Mouse (Mus musculus): ENCODE results near the gene Thumpd3.
A peak's percentile ranks its signal among the peaks of the same experiment; 100 is the strongest.

Gene Thumpd3

DNA sequence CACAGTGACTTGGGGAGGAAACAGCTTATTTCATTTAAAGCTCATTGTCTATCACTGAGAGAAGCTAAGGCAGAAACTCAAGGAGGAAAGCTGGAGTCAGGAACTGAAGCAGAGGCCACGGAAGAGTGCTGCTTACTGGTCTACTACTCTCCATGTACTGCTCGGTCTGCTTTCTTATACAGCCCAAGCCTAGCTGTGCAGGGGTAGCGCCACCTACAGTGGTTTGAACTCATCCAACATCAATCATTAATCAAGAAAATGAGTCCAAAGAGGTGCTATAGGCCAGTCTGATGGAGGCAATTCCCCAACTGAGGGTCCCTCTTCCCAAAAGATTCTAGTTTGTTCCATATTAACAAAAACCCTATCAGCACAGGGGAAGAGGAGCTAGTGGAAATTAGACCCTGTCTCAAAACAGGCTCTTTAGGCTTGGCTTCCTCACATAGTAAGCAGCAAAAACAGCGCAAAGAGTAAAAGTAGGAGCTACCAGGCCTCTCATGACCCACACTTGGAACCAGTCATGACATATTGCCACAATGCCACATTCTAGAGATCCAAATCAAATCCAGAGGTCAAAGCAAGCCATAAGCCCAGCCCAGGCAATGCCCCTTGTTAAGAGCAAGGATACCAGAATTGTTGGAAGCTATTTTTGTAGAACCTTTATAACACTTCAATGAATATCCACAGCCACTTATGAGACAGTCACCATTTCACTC lies 9.4 kb upstream of the Thumpd3 start:
- DNase-seq (ENCODE audit: extremely low read depth, insufficient read length, low spot score) = no peak

DNA sequence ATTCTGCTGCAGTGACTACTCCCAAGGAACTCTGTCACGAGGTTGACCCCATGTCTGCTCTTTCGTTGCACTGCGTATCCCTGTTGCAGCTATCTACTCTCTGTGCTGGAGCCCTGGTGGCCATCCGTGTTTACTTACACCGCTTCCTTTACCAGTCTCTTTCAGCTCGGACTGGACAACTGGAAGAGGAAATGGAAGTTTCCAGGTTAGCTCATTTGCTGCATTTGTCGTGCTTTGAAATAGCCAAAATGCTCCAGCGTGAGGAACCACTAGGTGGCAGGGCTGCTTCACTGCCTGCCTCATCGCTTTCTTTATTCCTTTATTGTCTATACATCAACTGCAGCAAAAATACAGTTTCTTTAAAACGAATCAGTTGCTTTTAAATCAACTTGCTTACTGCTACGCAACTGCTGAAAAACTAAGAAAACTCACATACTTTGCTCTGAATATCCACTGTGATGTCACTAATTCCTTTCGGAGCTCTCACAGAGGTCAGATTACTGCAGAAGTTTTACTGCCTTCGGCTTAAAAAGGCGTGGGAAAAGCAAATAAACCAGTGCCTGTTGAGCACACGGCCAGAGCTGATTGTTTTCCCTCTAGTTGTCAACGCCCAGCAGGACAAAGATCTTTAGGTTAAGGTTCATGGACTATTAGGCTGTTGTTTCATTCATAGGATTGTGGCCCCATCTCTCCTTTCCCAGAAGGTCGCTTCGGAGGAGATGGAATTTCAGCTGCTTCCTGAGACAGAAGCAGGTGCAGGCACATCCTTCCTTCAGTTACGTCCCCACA lies 7.9 kb upstream of the Thumpd3 start:
- DNase-seq (ENCODE audit: extremely low read depth, insufficient read length, low spot score) = peak; percentile 49

DNA sequence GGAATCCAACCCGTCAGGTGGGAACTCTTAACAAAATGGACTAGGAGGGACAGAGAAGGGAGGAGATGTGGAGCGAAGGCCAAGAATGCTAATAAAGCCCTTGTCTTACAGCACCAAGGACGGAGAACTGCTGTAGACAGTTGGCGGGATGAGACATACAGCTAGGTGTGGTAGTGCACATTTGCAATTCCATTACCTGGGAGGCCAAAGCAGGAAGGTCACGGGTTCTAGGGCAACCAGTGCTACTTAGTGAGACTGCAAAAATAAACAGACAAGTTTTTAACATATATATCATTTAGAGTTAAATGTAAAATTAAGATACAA lies 7.3 kb upstream of the Thumpd3 start:
- no peak for DNase-seq (ENCODE audit: extremely low read depth, insufficient read length, low spot score)

DNA sequence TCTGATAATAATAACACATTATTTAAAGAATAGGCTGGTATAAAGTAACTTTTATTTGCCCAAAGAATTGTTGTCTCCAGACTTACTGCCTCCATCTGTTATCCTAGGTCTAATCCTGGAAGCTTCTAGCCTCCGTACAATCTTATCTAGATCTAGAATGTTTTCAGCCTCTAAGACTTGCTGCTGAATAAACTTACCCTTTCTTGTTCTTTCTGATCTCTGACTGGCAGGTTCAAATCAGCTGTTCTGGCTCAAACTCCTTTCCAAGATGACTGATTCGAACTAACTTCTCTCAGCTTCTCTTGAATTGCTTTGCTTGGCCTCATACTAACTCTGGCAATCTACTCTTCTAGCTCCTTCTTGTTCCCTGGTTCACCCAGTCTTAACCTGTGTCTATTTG lies 5.7 kb upstream of the Thumpd3 start:
- DNase-seq (ENCODE audit: extremely low read depth, insufficient read length, low spot score) = no peak

DNA sequence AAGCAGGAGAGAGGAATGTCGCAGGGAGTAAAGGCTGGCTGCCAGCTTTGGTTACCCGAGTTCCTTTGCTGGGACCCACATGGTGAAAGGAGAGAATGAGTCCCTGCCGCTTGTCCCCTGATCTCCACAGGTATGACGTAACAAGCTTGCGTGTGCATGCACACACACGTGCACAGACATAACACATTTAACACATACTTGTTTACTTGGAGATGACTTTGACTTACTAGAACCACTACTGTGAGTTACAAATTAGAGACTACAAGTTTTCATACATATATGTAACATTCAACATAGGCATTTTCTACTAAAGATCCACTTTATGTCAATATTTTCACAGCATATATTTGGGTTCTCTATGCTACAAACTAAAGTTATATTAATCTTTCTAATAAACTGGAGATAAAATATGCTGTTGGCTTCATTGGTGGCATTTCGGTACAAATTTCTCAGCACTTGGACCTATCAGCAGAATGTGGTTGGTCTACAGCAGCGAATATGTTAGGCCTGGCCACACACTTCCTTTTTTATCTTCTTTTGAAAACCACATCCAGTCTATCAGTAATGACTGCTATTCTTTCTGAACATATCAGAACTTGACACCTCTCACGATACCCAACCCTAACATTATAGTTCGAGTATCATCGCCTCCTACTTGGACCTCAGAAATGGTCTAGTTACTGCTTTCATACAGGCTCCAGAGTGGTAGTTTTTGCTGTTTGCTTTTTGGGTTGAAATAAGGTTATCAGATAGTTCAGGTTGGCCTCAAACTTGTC lies 4.6 kb upstream of the Thumpd3 start:
- no peak for DNase-seq (ENCODE audit: extremely low read depth, insufficient read length, low spot score)

DNA sequence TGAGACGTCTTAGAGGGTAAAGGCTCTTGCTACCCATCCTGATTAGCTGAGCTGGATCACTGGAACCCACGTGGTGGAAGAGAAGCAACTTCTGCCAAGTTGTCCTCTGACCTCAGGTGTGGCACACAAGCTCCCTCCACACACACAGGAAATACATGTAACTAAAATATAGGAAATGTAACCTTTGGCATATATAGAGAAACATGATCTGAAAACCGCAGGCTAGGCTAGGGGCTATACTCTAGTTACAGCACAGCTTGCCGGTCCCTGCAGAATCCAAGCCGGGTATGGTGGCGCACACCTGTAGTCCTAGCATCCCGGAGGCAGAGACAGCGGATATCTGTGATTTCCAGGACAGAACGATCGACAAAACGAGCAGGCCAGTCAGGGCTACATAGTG lies 450 bp upstream of the Thumpd3 start:
- DNase-seq (ENCODE audit: extremely low read depth, insufficient read length, low spot score) = no peak

DNA sequence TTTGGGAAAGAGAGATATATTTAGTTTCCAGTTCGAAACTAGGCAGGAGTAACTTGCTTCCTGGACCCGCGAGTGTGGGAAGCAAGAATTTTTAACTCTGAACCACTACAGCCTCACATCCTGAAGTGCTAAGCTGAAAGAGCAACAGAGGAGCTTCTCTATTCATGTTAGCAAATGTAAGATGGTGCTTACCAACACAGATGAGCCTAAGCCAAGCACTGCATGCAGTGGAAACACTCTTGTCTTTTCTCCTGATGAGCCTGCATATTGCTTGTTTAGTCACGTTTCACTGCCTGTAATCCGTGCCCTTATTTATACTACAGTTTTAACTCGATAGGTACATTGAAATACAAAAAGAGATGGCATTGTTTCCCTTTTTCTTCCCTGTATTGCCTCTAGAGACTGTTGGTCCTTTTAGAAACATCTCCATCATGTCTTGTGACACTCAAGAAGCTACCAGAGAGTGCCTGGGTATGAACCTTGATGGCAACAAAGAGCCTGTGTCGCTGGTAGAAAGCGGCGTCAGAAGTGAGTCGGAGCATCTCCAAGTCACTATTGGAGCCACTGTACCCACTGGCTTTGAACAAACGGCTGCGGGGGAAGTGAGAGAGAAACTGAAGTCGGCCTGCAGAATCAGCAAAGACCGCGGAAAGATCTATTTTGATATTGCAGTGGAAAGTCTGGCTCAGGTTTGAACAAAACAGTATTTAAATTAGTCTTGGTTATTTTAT lies 1.2 kb downstream of the Thumpd3 start:
- no peak for DNase-seq (ENCODE audit: extremely low read depth, insufficient read length, low spot score)

DNA sequence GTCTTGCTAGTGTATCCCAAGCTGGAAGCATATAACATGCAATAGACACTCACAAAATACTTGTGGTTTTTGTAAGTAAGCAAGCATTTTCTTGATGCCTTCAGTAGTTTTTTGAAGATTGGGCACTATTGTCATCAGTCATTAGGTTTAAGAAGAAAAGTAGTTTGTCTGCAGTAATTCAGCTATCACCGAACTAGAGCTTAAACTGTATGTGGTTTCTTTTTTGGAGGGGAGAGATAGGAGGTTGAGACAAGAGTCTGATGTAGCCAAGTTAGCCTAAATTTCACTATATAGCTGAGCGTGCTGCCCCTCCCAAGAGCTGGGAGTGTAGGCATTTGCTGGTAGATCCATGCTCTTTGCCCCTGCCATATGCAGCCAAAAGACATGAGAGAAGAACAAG lies 2.3 kb downstream of the Thumpd3 start:
- no peak for DNase-seq (ENCODE audit: extremely low read depth, insufficient read length, low spot score)

DNA sequence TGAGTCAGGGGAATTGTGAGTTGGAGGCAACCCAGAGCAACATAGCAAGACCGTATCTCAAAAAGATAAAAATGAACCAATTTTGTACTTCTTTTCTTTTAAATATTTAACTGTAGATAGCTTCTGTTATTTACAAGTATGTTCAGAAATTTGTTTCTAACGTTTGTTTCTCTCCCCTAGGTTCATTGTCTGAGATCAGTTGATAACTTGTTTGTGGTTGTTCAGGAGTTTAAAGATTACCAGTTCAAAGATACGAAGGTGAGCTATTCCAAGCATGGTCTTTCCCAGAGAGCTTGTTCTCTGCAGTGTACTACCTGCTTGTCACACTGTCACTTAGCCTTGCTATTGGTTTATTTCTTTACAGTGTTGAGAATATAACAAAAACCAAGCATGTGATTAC lies 3.1 kb downstream of the Thumpd3 start:
- DNase-seq (ENCODE audit: extremely low read depth, insufficient read length, low spot score) = no peak

DNA sequence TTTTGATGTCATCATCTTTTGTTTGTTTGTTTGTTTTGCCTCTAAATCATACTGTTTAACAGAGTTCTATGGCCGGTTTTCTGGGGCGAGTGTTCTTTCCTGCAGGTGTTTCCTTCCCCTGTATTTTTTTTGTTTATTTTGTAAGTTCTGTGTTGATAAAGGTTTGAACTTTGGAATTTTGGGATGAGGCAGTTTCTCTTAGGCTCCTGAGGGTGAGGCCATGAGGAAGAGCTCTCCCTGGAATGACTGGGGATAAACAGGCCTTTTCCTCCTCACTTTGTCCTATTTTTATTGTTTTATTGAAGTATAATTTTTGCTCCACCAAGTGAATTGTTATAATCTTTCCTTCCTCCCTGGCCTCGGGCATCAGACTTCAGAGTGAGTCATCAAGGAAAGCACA lies 6.9 kb downstream of the Thumpd3 start:
- no peak for DNase-seq (ENCODE audit: extremely low read depth, insufficient read length, low spot score)

DNA sequence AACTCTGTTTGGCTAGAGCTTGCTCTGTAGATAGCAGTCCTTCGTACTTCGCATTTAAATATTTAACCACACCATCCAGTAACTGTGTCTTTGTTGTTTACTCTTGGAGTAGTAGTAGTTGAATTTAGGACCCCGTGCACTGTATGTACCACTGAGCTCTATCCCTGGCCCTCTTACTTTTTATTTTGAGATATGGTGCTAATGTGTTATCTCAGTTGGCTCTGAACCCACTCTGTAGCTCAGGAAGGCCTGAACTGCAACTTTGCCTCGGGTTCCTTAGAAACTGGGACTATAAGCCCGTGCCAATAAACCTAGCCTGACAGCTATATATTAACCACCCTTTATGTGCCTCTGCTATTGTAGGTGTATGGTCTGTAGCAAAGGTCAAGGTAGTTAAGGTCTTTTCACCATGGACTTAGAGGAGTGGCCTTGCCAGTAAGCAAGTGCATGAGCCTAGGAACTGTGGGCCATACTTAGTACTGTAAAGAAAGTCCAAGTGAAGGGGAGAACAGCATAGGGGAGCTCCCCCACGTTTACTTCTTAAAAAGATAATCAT lies 8.6 kb downstream of the Thumpd3 start:
- no peak for DNase-seq (ENCODE audit: extremely low read depth, insufficient read length, low spot score)

DNA sequence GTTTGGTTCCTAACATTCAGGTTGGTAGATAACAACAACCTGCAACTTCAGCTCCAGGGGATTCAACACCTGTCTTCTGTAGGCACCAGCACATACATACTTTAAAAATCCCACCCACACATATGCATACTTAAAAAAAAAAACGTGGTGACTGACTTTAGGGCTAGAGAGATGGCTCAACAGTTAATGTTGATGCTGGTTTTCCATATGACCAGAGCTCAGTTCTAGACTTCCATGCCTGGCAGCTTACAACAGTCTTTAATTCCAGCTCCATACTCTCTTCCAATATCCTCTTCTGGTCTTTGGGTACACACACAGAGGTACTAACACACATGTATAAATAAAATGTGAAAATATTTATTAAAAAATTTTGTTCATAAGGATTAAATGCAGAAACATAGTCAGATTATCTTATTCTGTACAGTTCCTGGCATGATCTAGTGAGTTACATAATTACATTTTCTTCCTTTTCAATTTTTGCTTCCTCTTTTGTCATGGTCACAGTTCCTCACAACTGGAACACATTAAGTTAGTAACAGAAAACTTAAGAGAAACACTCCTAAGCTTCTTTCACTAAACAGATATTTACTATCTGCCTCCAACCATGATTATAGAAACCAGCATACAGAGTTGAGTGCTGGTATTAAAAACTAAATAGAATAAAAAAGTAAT lies 15.0 kb downstream of the Thumpd3 start:
- DNase-seq (ENCODE audit: extremely low read depth, insufficient read length, low spot score) = no peak

DNA sequence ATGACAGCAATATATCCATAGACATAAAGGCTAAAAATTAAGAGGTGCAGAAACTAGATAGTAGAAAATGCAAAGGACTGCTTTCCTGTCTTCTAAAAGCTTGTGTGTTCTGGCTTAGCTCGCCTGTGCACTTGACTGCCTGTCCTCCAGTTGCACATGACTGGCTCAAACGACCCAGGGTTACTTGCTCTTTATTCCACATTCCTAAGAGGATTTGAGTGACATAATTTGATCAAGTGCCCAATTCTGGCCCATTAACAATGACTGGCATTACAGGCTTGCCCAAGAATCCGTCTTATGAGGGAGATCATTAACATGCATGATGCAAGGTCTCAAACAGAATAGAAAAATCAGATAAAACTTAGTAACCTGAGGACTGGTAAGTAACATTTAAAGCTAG lies 16.2 kb downstream of the Thumpd3 start:
- peak; percentile 47 for DNase-seq (ENCODE audit: extremely low read depth, insufficient read length, low spot score)

DNA sequence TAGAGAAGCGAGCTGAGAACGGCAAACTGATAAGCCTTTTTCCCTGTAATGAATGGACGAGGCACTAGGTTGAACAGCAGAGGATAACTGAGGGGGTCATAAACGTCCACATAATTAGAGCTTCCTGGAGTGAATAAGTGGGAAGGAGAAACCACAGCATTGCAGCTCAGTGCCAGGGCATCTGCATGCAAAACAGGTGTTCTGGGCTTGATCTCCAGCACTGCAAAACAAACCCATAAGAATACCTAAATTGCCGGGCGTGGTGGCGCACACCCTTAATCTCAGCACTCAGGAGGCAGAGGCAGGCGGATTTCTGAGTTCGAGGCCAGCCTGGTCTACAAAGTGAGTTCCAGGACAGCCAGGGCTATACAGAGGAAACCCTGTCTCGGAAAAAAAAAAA lies 17.3 kb downstream of the Thumpd3 start:
- DNase-seq (ENCODE audit: extremely low read depth, insufficient read length, low spot score) = no peak

DNA sequence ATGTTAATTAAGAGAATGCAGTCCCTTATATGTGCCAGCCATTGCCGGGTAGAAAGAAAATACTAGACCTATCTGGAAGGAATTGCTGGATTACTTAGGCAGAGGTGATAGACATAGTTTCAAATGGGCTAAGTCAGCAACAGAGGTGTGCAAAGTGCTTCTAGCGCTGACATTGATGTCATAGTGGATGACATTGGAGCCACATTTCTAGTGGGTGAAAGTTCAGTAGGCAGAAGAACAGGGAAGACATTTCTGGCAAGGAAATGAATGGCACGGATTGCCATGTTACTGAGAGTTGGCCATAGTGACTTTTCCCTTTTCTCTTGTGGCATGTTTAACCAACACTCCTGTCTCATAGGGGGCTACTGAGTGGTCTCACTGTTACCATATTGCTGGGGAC lies 19.2 kb downstream of the Thumpd3 start:
- DNase-seq (ENCODE audit: extremely low read depth, insufficient read length, low spot score) = no peak

DNA sequence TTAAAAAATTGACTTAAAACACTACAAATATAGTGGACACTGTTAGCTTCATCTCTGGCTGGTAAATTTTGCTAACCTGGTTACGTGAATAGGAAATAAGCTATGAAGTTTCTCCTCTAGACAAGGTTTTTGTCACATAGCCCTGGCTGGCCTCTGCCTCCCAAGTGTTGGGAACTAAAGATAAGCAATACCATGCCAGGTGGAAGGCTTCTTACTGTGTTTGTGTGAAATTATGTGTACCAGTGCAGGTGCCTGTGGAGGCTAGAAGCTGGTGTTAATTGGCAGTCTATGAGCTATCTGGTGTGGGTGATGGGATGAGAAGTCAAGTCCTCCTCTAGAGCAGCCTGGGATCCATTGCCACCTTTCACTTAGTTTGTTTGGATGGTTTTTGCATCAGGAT lies 23.1 kb downstream of the Thumpd3 start:
- DNase-seq (ENCODE audit: extremely low read depth, insufficient read length, low spot score) = no peak

DNA sequence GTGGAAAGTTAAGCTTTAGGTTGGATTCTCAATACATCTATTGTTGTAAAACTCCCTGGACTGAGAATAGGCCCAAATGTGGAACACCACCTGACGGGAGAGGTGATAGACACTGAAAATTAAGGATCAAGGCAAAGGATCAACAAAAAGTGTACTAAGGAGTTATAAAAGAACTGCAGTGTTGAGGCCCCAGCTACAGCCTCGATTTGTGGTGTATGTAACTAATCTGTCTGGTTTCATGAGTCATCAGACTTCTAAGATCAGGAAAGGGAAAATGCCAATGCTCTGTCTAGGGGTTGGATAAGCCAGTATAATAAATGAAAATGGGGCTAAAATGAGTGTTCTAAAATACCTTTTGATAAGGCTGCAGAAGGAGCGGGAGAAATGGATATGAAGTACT lies 29.2 kb downstream of the Thumpd3 start:
- peak; percentile 42 for DNase-seq (ENCODE audit: extremely low read depth, insufficient read length, low spot score)

DNA sequence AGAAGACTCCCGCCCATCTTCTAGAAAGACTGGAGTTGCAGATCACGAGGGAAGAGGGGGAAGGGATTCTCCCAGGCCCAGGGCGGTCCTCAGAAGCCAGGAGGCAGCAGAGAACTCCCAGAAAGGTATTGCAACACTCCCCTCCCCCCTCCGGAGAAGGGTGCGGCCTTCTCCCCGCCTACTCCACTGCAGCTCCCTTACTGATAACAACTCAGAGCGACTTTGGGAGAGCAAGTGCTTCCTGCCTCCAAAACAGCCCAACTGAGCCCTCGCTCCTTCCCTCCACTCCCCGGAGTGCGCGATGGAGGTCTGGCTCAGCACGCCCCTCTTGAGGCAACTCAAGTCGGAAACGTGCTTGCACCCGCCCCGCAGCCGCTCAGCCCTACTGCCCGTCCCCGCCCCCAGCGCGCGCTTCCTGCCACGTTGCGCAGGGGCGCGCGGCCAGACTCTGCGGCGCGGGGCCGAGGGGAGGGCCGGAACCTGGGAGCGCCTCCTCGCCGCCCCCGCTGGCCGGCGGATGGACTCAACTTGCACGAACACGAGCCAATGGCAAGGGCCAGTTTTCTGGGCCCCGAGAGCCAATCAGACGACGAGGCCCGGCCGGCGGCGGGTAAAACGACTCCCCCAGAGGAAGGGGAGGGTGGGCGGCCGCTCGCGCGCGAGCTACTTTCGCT lies 30.1 kb downstream of the Thumpd3 start:
- peak; percentile 100 for DNase-seq (ENCODE audit: extremely low read depth, insufficient read length, low spot score)

DNA sequence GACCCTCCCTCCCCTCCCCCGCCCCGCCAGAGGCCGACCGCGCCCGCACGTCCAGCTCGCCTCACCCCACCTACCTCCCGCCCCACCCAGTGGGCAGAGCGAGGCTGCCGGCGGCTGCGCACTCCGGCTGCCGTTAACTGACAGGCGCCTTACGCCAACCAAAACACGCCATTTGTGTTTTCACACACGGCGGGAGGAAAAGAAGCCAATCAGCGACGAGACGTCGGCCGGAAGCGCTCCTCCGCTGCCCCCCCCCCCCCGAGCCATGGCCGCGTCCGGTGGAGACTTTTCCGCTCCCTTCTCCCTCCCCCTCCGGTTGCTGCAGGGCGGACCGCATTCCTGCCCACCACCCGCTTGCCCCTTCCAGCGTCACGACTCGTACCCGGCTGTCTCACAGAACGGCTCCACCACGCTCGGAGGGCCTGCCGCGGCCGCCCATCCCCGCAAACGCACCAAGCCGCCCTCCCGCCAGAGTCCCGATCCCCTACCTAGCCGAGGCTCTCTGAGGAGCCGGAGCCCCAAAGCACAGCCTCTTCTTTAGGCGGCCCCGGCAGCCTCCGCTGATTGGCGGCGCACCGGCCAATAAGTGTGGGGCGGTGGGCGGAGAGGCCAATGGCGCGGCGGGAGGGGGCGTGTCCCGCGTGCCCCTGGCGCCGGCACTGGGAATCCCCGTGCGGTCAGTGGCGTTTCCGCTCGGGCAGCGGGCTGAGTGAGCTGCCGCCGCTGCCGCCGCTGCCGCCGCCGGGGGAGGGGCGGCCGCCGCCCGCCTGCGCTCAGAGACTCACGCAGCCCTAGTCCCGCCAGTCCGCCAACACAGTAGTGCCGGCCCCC lies 30.9 kb downstream of the Thumpd3 start, which contains the start of gene Setd5:
TSS of gene Setd5 (plus strand) at position 680 of the 831 bp plus-strand sequence.
- peak; percentile 99 for DNase-seq (ENCODE audit: extremely low read depth, insufficient read length, low spot score)

Measured in 3134 (cell line).